ENCODE assay signal across 28 mouse cellular contexts in the genomic region with DNA sequence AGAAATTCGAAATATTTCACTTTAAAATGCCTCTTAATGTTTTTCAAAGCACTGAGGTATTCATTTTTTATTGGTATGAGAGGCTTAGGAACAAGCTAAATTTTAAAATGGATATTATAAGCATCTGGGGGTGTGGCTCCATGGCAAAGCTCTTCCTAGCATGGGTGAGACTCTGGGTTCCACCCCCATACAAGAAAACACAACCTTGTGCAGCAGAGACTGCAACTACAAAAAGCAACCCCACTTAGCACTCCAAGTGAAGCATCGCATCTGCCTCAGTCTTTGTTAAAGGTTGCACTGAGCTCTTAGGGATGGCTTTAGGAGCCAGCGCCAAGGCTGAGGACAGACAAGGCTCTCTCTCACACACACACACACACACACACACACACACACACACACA.
"Had no signal": no experiment of that assay in that cellular context is flagged by ENCODE, and none has a peak within 500 bp of the region (broad histone marks: within the 10 kb centered on the region; RNA-seq: fewer than 3 reads in every experiment).

No protein-coding gene starts in this region.

- ATAC-seq: forebrain, embryonic 13.5 days; forebrain, embryonic 14.5 days; forebrain, embryonic 15.5 days; forebrain, embryonic 16.5 days; forebrain, postnatal 0 days had no signal

- H3K4me2 ChIP-seq: embryonic facial prominence, embryonic 12.5 days; embryonic facial prominence, embryonic 13.5 days; embryonic facial prominence, embryonic 15.5 days; forebrain, embryonic 12.5 days; forebrain, embryonic 13.5 days; forebrain, embryonic 15.5 days had no signal

- H3K36me3 ChIP-seq: embryonic facial prominence, embryonic 10.5 days; embryonic facial prominence, embryonic 12.5 days; embryonic facial prominence, embryonic 13.5 days; embryonic facial prominence, embryonic 15.5 days; forebrain, embryonic 10.5 days; forebrain, embryonic 12.5 days had no signal

- H3K27me3 ChIP-seq: embryonic facial prominence, embryonic 12.5 days; embryonic facial prominence, embryonic 13.5 days; embryonic facial prominence, embryonic 15.5 days; forebrain, embryonic 12.5 days; forebrain, embryonic 13.5 days; forebrain, embryonic 15.5 days had no signal

- H3K4me1 ChIP-seq: embryonic facial prominence, embryonic 10.5 days; embryonic facial prominence, embryonic 12.5 days; embryonic facial prominence, embryonic 13.5 days; embryonic facial prominence, embryonic 15.5 days; forebrain, embryonic 10.5 days; forebrain, embryonic 12.5 days; forebrain, embryonic 13.5 days; forebrain, embryonic 15.5 days had no signal

- H3K27ac ChIP-seq: embryonic facial prominence, embryonic 10.5 days; embryonic facial prominence, embryonic 12.5 days; embryonic facial prominence, embryonic 13.5 days; embryonic facial prominence, embryonic 15.5 days; forebrain, embryonic 10.5 days; forebrain, embryonic 12.5 days; forebrain, embryonic 13.5 days; forebrain, embryonic 15.5 days; gastrocnemius, adult 2 months; heart, adult 2 months had no signal

- H3K9ac ChIP-seq: embryonic facial prominence, embryonic 12.5 days; embryonic facial prominence, embryonic 13.5 days; embryonic facial prominence, embryonic 15.5 days; forebrain, embryonic 12.5 days; forebrain, embryonic 13.5 days; forebrain, embryonic 15.5 days; forebrain, postnatal 0 days had no signal

- H3K9me3 ChIP-seq: embryonic facial prominence, embryonic 10.5 days; embryonic facial prominence, embryonic 12.5 days; embryonic facial prominence, embryonic 13.5 days; embryonic facial prominence, embryonic 15.5 days; forebrain, embryonic 10.5 days; forebrain, embryonic 12.5 days; forebrain, embryonic 13.5 days; forebrain, embryonic 15.5 days had no signal

- H3K4me3 ChIP-seq: embryonic facial prominence, embryonic 10.5 days; embryonic facial prominence, embryonic 12.5 days; embryonic facial prominence, embryonic 13.5 days; embryonic facial prominence, embryonic 15.5 days; erythroblast, embryonic 14.5 days; forebrain, embryonic 10.5 days; forebrain, embryonic 12.5 days; forebrain, embryonic 13.5 days; forebrain, embryonic 15.5 days; gastrocnemius, adult 2 months; heart, adult 2 months had no signal

- DNase-seq: cerebellum, adult 2 months; cerebellum, adult 8-10 months; cerebellum, adult 9-10 months; cerebellum, adult 9-11 months; cerebellum, postnatal 10 days; cerebellum, postnatal 14 days; cerebellum, postnatal 25 days; cerebellum, postnatal 36 days; embryo, embryonic 11 days; forebrain, postnatal 0 days; gastrocnemius, adult 2 months; gastrocnemius, postnatal 10 days; gastrocnemius, postnatal 14 days; gastrocnemius, postnatal 25 days; gastrocnemius, postnatal 36 days; heart, adult 18-20 months; heart, adult 2 months had no signal
